Comparison of ENCODE assay signal across 8 mouse cellular contexts in genomic region chr12:111936706-111937550, GRCm38 (mm10). TPM values are rescaled to one million over a fixed set of nuclear protein-coding genes. Genes with fewer than 3 reads are reported as not detected.
DNase-seq lines count a peak whose midpoint lies in the region; ATAC-seq and TF ChIP-seq lines count a peak whose summit lies in the region.

No protein-coding gene starts in this region.

- H3K9ac ChIP-seq in forebrain, embryonic 13.5 days = no peak overlapping the region; the same call in 1 of the 2 replicates
- no peak overlapping the region for H3K9ac ChIP-seq in kidney, embryonic 15.5 days
- no peak overlapping the region for H3K9ac ChIP-seq in lung, postnatal 0 days (replicated peaks; ENCODE audit: low read depth)

- DNase-seq in right cerebral cortex, postnatal 10 days (ENCODE audit: low spot score in 2 of 2) = peak; percentile 61 to 62
- DNase-seq in right cerebral cortex, adult 2 months (ENCODE audit: low spot score in 2 of 2) = no peak
- DNase-seq in lung, postnatal 0 days (ENCODE audit: low spot score) = peak; percentile 87
- no peak for DNase-seq in layer of hippocampus, adult 2 months (ENCODE audit: low spot score in 2 of 2)
- no peak for DNase-seq in left cerebral cortex, postnatal 25 days (ENCODE audit: low spot score in 2 of 2)

- ATAC-seq in forebrain, embryonic 13.5 days = peak; percentile 77
- ATAC-seq in kidney, embryonic 15.5 days (replicated peaks; ENCODE audit: low FRiP score) = peak; percentile 73
- ATAC-seq in lung, postnatal 0 days = peak; percentile 89
- ATAC-seq in megakaryocyte-erythroid progenitor cell, adult 5-6 weeks (replicated peaks; ENCODE audit: low FRiP score, low TSS enrichment, poor library complexity, severe bottlenecking) = no peak

- no peak overlapping the region for H3K4me3 ChIP-seq in forebrain, embryonic 13.5 days
- H3K4me3 ChIP-seq in kidney, embryonic 15.5 days (replicated peaks) = no peak overlapping the region
- H3K4me3 ChIP-seq in lung, postnatal 0 days (ENCODE audit: low read depth, low read length) = no peak overlapping the region
- H3K4me3 ChIP-seq in layer of hippocampus, adult 2 months = no peak overlapping the region

- TF ChIP-seq CTCF in lung, postnatal 0 days (IDR thresholded peaks at IDR 0.05) = no peak
- no peak for TF ChIP-seq CTCF in layer of hippocampus, adult 2 months (conservative IDR thresholded peaks at IDR 0.05)

- H3K4me1 ChIP-seq in forebrain, embryonic 13.5 days = peaks cover 17% of the 10 kb centered on the region
- peaks cover 65% of the 10 kb centered on the region for H3K4me1 ChIP-seq in kidney, embryonic 15.5 days
- peaks cover 32% of the 10 kb centered on the region for H3K4me1 ChIP-seq in lung, postnatal 0 days (ENCODE audit: insufficient read depth, low read depth, low read length)

- peak; percentile 71 for TF ChIP-seq EP300 in lung, postnatal 0 days (IDR thresholded peaks at IDR 0.05)

- WGBS in forebrain, embryonic 13.5 days = 34% methylated on average over 24 of the region's 24 CpGs
- WGBS in kidney, embryonic 15.5 days = 39% methylated on average over 24 of the region's 24 CpGs
- WGBS in lung, postnatal 0 days = 21% methylated on average over 24 of the region's 24 CpGs

- peak overlapping the region; percentile 30; the same call in 1 of the 2 replicates for H3K4me2 ChIP-seq in forebrain, embryonic 13.5 days
- H3K4me2 ChIP-seq in kidney, embryonic 15.5 days = peak overlapping the region; percentile 38
- H3K4me2 ChIP-seq in lung, postnatal 0 days (replicated peaks; ENCODE audit: low read depth, low read length) = 0 out of 2 replicates have a peak overlapping the region, but pooled peaks have one; percentile 17

- H3K27ac ChIP-seq in forebrain, embryonic 13.5 days = no peak overlapping the region; the same call in 1 of the 2 replicates
- H3K27ac ChIP-seq in kidney, embryonic 15.5 days = peak overlapping the region; percentile 89
- H3K27ac ChIP-seq in lung, postnatal 0 days (ENCODE audit: low read length) = peak overlapping the region; percentile 83
- no peak overlapping the region for H3K27ac ChIP-seq in layer of hippocampus, adult 2 months

- H3K9me3 ChIP-seq in forebrain, embryonic 13.5 days (replicated peaks) = no peaks in the 10 kb centered on the region
- H3K9me3 ChIP-seq in kidney, embryonic 15.5 days (replicated peaks) = no peaks in the 10 kb centered on the region
- no peaks in the 10 kb centered on the region for H3K9me3 ChIP-seq in lung, postnatal 0 days (ENCODE audit: low read length)

- no peaks in the 10 kb centered on the region for H3K36me3 ChIP-seq in forebrain, embryonic 13.5 days (ENCODE audit: poor library complexity, severe bottlenecking)
- H3K36me3 ChIP-seq in kidney, embryonic 15.5 days = no peaks in the 10 kb centered on the region
- H3K36me3 ChIP-seq in lung, postnatal 0 days (ENCODE audit: insufficient read depth, low read length) = no peaks in the 10 kb centered on the region

- intact Hi-C loops in left cerebral cortex, postnatal 25 days (cut with DNase I) = loop anchor here (2.0 kb wide), 1 partner anchor 20 kb away; no protein-coding TSS in a partner anchor

- peaks cover 11% of the 10 kb centered on the region; the same call in 1 of the 2 replicates for H3K27me3 ChIP-seq in forebrain, embryonic 13.5 days
- no peaks in the 10 kb centered on the region for H3K27me3 ChIP-seq in kidney, embryonic 15.5 days
- no peaks in the 10 kb centered on the region for H3K27me3 ChIP-seq in lung, postnatal 0 days (replicated peaks; ENCODE audit: insufficient read depth, low read length)

RNA-seq across cellular contexts. Expression of gene Ppp1r13b, which starts 29.0 kb away (rescaled TPM):
- 9.3 TPM in 2 replicates for polyA plus RNA-seq in forebrain, embryonic 13.5 days (2015; fragmentation: Nextera tagmentation; extraction: Ambion mirVana)
- 14.5 and 18.5 TPM in 2 replicates for polyA plus RNA-seq in kidney, embryonic 15.5 days (2015; fragmentation: Nextera tagmentation; extraction: Ambion mirVana)
- 21.8 and 22.7 TPM in 2 replicates for polyA plus RNA-seq in lung, postnatal 0 days (2015; fragmentation: Nextera tagmentation; extraction: Ambion mirVana)
- 100 to 1,000 TPM; 101 to 106 TPM for total RNA-seq in layer of hippocampus, adult 2 months (2021)
- total RNA-seq in left cerebral cortex, postnatal 25 days (2021) = 10 to 100 TPM; 58.4 to 63.9 TPM
- total RNA-seq in megakaryocyte-erythroid progenitor cell, adult 5-6 weeks (2014; fragmentation: Nextera tagmentation) = 6.7 and 8.2 TPM in 2 replicates
- total RNA-seq in megakaryocyte-erythroid progenitor cell, adult 5-6 weeks (2017) = 6.0 and 7.1 TPM in 2 replicates

RNA-seq across cellular contexts. Expression of gene Atp5mpl, which starts 29.8 kb away (rescaled TPM):
- 677 and 746 TPM in 2 replicates for polyA plus RNA-seq in forebrain, embryonic 13.5 days (2015; fragmentation: Nextera tagmentation; extraction: Ambion mirVana)
- polyA plus RNA-seq in kidney, embryonic 15.5 days (2015; fragmentation: Nextera tagmentation; extraction: Ambion mirVana) = 785 and 879 TPM in 2 replicates
- 400 and 463 TPM in 2 replicates for polyA plus RNA-seq in lung, postnatal 0 days (2015; fragmentation: Nextera tagmentation; extraction: Ambion mirVana)
- 100 to 1,000 TPM; 331 to 353 TPM for total RNA-seq in layer of hippocampus, adult 2 months (2021)
- 100 to 1,000 TPM; 375 to 382 TPM for total RNA-seq in left cerebral cortex, postnatal 25 days (2021)
- total RNA-seq in megakaryocyte-erythroid progenitor cell, adult 5-6 weeks (2014; fragmentation: Nextera tagmentation) = 536 and 684 TPM in 2 replicates
- total RNA-seq in megakaryocyte-erythroid progenitor cell, adult 5-6 weeks (2017) = 637 and 817 TPM in 2 replicates

RNA-seq across cellular contexts. Expression of gene Tdrd9, which starts 34.4 kb away (rescaled TPM):
- 0.45 and 1.3 TPM in 2 replicates for polyA plus RNA-seq in forebrain, embryonic 13.5 days (2015; fragmentation: Nextera tagmentation; extraction: Ambion mirVana)
- 0.47 and 0.57 TPM in 2 replicates for polyA plus RNA-seq in kidney, embryonic 15.5 days (2015; fragmentation: Nextera tagmentation; extraction: Ambion mirVana)
- 0.02 and 0.05 TPM in 2 replicates for polyA plus RNA-seq in lung, postnatal 0 days (2015; fragmentation: Nextera tagmentation; extraction: Ambion mirVana)
- under 1 TPM in 1 of 2 experiments, not detected in 1; 0.44 TPM for total RNA-seq in layer of hippocampus, adult 2 months (2021)
- total RNA-seq in left cerebral cortex, postnatal 25 days (2021) = under 1 TPM; 0.28 to 0.85 TPM
- total RNA-seq in megakaryocyte-erythroid progenitor cell, adult 5-6 weeks (2014; fragmentation: Nextera tagmentation) = not detected in 2 replicates
- total RNA-seq in megakaryocyte-erythroid progenitor cell, adult 5-6 weeks (2017) = not detected in 2 replicates

RNA-seq across cellular contexts. Expression of gene Rd3l, which starts 44.2 kb away (rescaled TPM):
- not detected in 2 replicates for polyA plus RNA-seq in forebrain, embryonic 13.5 days (2015; fragmentation: Nextera tagmentation; extraction: Ambion mirVana)
- not detected in 2 replicates for polyA plus RNA-seq in kidney, embryonic 15.5 days (2015; fragmentation: Nextera tagmentation; extraction: Ambion mirVana)
- not detected in 2 replicates for polyA plus RNA-seq in lung, postnatal 0 days (2015; fragmentation: Nextera tagmentation; extraction: Ambion mirVana)
- total RNA-seq in layer of hippocampus, adult 2 months (2021) = not detected
- total RNA-seq in left cerebral cortex, postnatal 25 days (2021) = under 1 TPM; 0.34 to 0.50 TPM
- total RNA-seq in megakaryocyte-erythroid progenitor cell, adult 5-6 weeks (2014; fragmentation: Nextera tagmentation) = not detected in 2 replicates
- not detected in 2 replicates for total RNA-seq in megakaryocyte-erythroid progenitor cell, adult 5-6 weeks (2017)

Comparison
In these comparisons a context has a peak if more than half of its experiments do, and no peak if none do; other contexts are left out.
1. DNase-seq: peak in right cerebral cortex, postnatal 10 days (2 of 2) and lung, postnatal 0 days (single experiment); none in right cerebral cortex, adult 2 months (0 of 2), layer of hippocampus, adult 2 months (0 of 2) and left cerebral cortex, postnatal 25 days (0 of 2).
2. H3K27ac ChIP-seq: peak in kidney, embryonic 15.5 days (single experiment) and lung, postnatal 0 days (single experiment); none in forebrain, embryonic 13.5 days (single experiment) and layer of hippocampus, adult 2 months (single experiment).
3. RNA of gene Ppp1r13b, which starts 29.0 kb away (total RNA-seq): 101 to 106 TPM in layer of hippocampus, adult 2 months and 58.4 to 63.9 TPM in left cerebral cortex, postnatal 25 days; 6.0 to 8.2 TPM in megakaryocyte-erythroid progenitor cell, adult 5-6 weeks; every median in the first group is over 4 times any median in the second.
4. Peak in every context shown above with its lines, with median percentiles within 50 percentile points of each other: H3K4me2 ChIP-seq.